Mouse (Mus musculus) heart, adult 2 months (tissue): ENCODE measurements at regions not wholly inside any gene's neighbourhood (a gene's known extent, or its start where the extent isn't known, plus 50 kb on each side); places are given as distances from the start of the nearest gene placed in this dataset.
A peak's percentile ranks its signal among the peaks of the same experiment; 100 is the strongest.

Experiments
- DNase-seq, 2 experiments: peaks; one replicate each; pipeline ENCODE4 v3.0.0; 2021
- H3K27ac ChIP-seq: fragments of 200-600 bp; 2 replicates; pipeline ENCODE4 v1.8.1; 2022
- H3K27me3 ChIP-seq: fragments of 200-500 bp; 2 replicates; pipeline ENCODE4 v1.6.1; 2012; ENCODE audit warnings: mild to moderate bottlenecking, low read length, inconsistent platforms, mixed read lengths; ENCODE audit not compliant: control insufficient read depth, insufficient read depth
- H3K36me3 ChIP-seq: fragments of 200-500 bp; 2 replicates; pipeline ENCODE4 v1.6.1; 2012; ENCODE audit warnings: low read length, inconsistent platforms; ENCODE audit not compliant: control insufficient read depth, insufficient read depth
- H3K4me1 ChIP-seq: fragments of 200-500 bp; 2 replicates; pipeline ENCODE4 v1.6.1; 2011; ENCODE audit warnings: low read length; ENCODE audit not compliant: control insufficient read depth, insufficient read depth
- H3K4me3 ChIP-seq: fragments of 200-600 bp; 2 replicates; pipeline ENCODE4 v1.8.1; 2022
- H3K79me2 ChIP-seq: fragments of 200-500 bp; replicated peaks from 2 replicates; pipeline ENCODE4 v1.6.1; 2012; ENCODE audit warnings: mild to moderate bottlenecking, inconsistent platforms, low read length, moderate library complexity, mixed read lengths; ENCODE audit not compliant: control insufficient read depth, insufficient read depth
- H3K9ac ChIP-seq: fragments of 200-500 bp; 2 replicates; pipeline ENCODE4 v1.6.1; 2012; ENCODE audit warnings: low read depth, mild to moderate bottlenecking, control low read depth, inconsistent platforms, low read length, mixed read lengths
- CTCF ChIP-seq: fragments of 200-600 bp; IDR thresholded peaks from 2 replicates; pipeline ENCODE4 v1.8.1; 2022; ENCODE audit warnings: antibody characterized with exemption, mild to moderate bottlenecking, moderate library complexity
- EP300 ChIP-seq: fragments of 200-500 bp; IDR thresholded peaks from 2 replicates; pipeline ENCODE4 v1.6.1; 2011; ENCODE audit warnings: low read depth, low read length, control low read depth; ENCODE audit not compliant: insufficient read depth
- POLR2A ChIP-seq: fragments of 200-500 bp; IDR thresholded peaks from 2 replicates; pipeline ENCODE4 v1.6.1; 2011; ENCODE audit warnings: mild to moderate bottlenecking, low read depth, low read length, control low read depth; ENCODE audit not compliant: insufficient read depth
- WGBS: fragments of 180-500 bp; shearing (Covaris S2); methylation state at CpG from one replicate; pipeline ENCODE4 v1.1.7; 2018; 5-methylcytosine and 5-hydroxymethylcytosine counted together
- intact Hi-C: fragments of 180-260 bp; cut with DNase I; formaldehyde crosslinking; loops from one replicate; pipeline ENCODE4 v1.15.1; 2025

DNA sequence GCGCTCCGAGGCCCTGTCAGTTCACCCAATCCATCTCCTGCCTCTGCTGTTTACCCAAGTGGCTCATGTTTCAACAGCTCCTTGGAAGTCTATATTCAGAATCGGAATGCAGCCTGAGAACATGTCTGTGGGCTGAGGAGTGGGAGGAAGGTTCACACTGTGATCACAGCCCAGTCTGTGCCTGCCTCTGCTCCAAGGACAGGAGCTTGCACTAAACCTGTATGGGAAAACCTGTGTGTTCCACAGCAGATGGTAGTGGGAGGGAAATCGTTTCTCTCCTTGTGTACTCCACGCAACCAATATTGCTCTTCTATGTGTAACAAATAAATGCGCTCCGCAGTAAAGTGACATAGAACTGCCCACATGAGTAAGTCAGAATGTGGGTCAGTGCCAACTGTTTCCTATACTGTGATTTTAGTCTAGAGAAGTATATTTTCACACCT, 514.0 kb upstream of the Epha7 start:
- WGBS = 76% methylated on average over 7 of the region's 7 CpGs
- H3K4me1 ChIP-seq = peaks cover 1% of the 10 kb centered on the region
- TF ChIP-seq EP300 (no peak), CTCF (no peak), POLR2A (no peak)
- H3K4me3 ChIP-seq = no peak overlapping the region
- H3K27ac ChIP-seq = no peak overlapping the region
- H3K36me3 ChIP-seq = no peaks in the 10 kb centered on the region
- H3K27me3 ChIP-seq = no peaks in the 10 kb centered on the region
- intact Hi-C loops = no loop called here
- no peaks in the 10 kb centered on the region for H3K79me2 ChIP-seq
- H3K9ac ChIP-seq = no peak overlapping the region
- no peak for DNase-seq

DNA sequence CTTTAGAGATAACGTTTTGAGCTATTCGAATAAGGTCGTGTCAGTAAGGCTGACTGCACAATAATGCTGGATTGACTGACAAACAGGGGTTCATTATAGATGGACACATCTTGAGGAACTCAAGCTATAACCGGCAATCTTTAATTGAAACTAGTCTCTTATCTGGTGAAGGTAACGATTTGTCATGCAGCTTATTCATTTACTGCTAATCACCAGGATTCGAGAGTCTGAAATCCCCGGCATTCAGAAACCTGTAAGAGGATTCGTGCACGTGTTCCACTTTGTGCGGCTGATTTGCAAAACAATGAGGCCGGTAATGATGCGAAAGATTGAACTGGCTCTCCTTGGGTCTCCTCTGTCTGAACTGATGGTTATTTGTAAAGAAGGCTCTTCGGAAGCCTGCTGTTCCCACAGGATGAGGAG, 512.9 kb upstream of the Epha7 start:
- Histone ChIP-seq H3K9ac (no peak overlapping the region), H3K79me2 (no peaks in the 10 kb centered on the region), H3K27me3 (no peaks in the 10 kb centered on the region), H3K36me3 (no peaks in the 10 kb centered on the region), H3K4me1 (peaks cover 1% of the 10 kb centered on the region), H3K27ac (no peak overlapping the region), H3K4me3 (no peak overlapping the region)
- DNase-seq = no peak
- 51% methylated on average over 13 of the region's 13 CpGs for WGBS
- intact Hi-C loops = no loop called here
- TF ChIP-seq CTCF (no peak), EP300 (no peak), POLR2A (no peak)

DNA sequence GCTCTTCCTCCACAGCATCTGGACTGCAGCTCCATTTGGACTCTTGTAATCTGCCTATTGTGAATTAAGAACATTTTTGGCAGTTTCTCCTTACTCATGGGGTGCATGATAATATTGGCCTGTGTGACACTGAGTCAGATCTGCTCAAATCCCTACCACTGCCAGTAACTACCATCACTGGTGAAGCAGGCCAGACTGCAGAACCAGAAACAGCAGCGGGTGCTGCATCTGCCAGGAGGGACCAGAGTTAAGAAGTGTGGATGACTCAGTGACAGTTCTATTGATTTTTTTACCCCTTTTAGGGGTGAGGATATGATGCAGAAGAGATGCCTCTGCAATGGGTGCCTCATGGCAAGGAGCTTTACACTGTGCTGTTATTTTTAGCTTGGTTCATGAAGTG, 511.2 kb upstream of the Epha7 start:
- no peak overlapping the region for H3K4me3 ChIP-seq
- peak in 1 of 2 experiments; percentile 8 for DNase-seq
- no peaks in the 10 kb centered on the region for H3K79me2 ChIP-seq
- no peaks in the 10 kb centered on the region for H3K27me3 ChIP-seq
- H3K36me3 ChIP-seq = no peaks in the 10 kb centered on the region
- peaks cover 1% of the 10 kb centered on the region for H3K4me1 ChIP-seq
- WGBS = 54% methylated on average over 1 of the region's 1 CpGs
- intact Hi-C loops = no loop called here
- TF ChIP-seq EP300 (no peak), POLR2A (no peak), CTCF (no peak)
- H3K27ac ChIP-seq = no peak overlapping the region
- no peak overlapping the region for H3K9ac ChIP-seq

DNA sequence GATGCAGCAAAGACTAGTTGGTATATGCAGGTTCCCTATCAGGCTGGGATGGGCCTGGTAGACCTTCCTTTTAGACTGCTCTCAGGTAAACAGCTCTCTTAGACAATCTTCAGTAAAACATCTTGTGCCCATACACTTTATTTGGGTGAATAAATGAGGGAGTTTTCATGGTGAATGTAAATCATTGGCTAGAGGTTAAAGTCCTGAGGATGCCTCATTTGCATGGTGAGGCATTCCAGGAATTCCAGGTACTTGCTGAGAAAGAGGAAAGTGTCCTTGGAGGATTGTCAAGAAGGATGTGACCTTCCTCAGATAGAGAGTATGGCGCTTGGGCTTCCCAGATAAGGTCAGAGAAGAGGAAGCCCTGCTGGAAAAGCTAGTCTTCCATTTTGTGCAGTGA, 481.9 kb upstream of the Epha7 start:
- no peak for DNase-seq
- TF ChIP-seq POLR2A = no peak
- no peak for TF ChIP-seq CTCF
- TF ChIP-seq EP300 = no peak
- Histone ChIP-seq H3K9ac (no peak overlapping the region), H3K36me3 (no peaks in the 10 kb centered on the region), H3K27me3 (no peaks in the 10 kb centered on the region), H3K4me3 (no peak overlapping the region), H3K4me1 (no peaks in the 10 kb centered on the region), H3K27ac (no peak overlapping the region), H3K79me2 (no peaks in the 10 kb centered on the region)
- intact Hi-C loops = no loop called here
- WGBS = 74% methylated on average over 1 of the region's 1 CpGs

DNA sequence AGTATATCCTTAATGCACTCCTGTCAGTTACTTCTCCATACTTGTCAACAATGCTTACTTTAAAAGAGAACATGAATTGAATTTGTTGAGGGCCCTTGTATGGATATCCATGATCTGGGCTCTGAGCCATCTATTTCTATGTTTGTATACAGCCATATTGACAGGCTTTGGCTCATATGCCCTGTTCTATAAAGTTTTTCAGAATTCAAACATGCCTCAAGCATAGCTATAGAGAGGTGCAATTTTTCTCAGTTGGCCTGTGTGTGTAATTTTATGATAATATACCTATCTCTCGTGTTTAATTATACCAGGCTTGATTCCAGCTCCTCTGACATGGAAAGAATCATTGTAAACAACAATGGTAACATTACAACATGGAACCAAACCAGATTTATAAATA, 448.4 kb upstream of the Epha7 start:
- DNase-seq = no peak
- 24% methylated on average over 1 of the region's 1 CpGs for WGBS
- Histone ChIP-seq H3K4me3 (no peak overlapping the region), H3K4me1 (no peaks in the 10 kb centered on the region), H3K27ac (no peak overlapping the region), H3K9ac (no peak overlapping the region), H3K27me3 (no peaks in the 10 kb centered on the region), H3K36me3 (no peaks in the 10 kb centered on the region), H3K79me2 (no peaks in the 10 kb centered on the region)
- intact Hi-C loops = no loop called here
- TF ChIP-seq POLR2A (no peak), CTCF (no peak), EP300 (no peak)

DNA sequence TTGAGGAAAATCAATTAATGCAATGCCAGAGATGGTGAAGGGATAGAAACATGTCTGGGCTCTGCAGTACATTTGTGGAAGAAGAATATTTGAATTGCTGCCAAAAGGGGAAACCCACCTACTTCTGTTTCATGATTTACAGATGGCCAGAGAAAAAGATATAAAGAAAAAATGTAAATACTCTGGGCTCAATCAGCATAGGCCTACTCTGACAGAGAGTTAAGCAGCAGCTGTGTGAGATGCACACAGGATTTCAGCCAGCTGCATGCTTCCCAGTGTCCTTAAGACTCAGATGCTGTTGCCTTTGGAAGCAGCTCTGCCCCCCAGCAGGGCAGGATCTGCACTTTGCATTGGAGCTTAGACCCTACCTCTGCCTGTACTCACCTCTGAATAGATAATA, 435.8 kb upstream of the Epha7 start:
- H3K27ac ChIP-seq = no peak overlapping the region
- no peaks in the 10 kb centered on the region for H3K4me1 ChIP-seq

DNA sequence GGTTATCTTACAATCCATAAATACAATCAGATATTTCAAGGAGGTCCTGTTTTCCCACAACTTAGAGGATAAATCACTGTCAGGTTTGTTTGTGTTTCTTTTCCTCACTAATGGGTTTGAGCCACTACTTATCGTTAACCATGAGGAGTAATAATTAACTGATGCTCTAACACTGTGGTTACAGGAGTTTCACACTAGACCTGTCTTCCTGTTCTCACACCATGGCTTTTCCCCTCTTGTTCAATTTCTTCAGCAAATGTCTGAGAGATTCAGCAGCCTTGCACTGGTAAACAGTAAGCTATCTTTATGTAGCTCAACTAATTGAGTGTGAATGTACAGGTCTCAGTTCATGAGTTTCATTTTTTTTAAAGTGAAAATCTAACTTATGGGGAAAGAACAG, 434.3 kb upstream of the Epha7 start:
- DNase-seq = no peak
- WGBS = 55% methylated on average over 1 of the region's 1 CpGs
- no peaks in the 10 kb centered on the region for H3K79me2 ChIP-seq
- H3K4me1 ChIP-seq = no peaks in the 10 kb centered on the region
- no peaks in the 10 kb centered on the region for H3K27me3 ChIP-seq
- TF ChIP-seq CTCF (no peak), EP300 (no peak), POLR2A (no peak)
- H3K27ac ChIP-seq = no peak overlapping the region
- H3K9ac ChIP-seq = no peak overlapping the region
- intact Hi-C loops = no loop called here
- H3K4me3 ChIP-seq = no peak overlapping the region
- no peaks in the 10 kb centered on the region for H3K36me3 ChIP-seq

More for the DNA sequence above, 435.8 kb upstream of the Epha7 start:
- intact Hi-C loops = no loop called here
- H3K9ac ChIP-seq = no peak overlapping the region
- H3K4me3 ChIP-seq = no peak overlapping the region
- no peak for DNase-seq
- H3K79me2 ChIP-seq = no peaks in the 10 kb centered on the region
- TF ChIP-seq EP300 (no peak), CTCF (no peak), POLR2A (no peak)
- H3K36me3 ChIP-seq = no peaks in the 10 kb centered on the region
- no peaks in the 10 kb centered on the region for H3K27me3 ChIP-seq
